Mouse (Mus musculus) heart, postnatal 10 days (tissue): ENCODE results near the gene Scn2b. TPM values are rescaled to one million over a fixed set of nuclear protein-coding genes. Genes with fewer than 3 reads are reported as not detected.

Experiments
- DNase-seq, 2 experiments: peaks; one replicate each; pipeline ENCODE4 v3.0.0; 2021
- intact Hi-C: fragments of 180-260 bp; cut with DNase I; formaldehyde crosslinking; loops from one replicate; pipeline ENCODE4 v1.15.1; 2025
- total RNA-seq, 2 experiments: library from RNA; stranded (reverse); gene quantifications; 2 replicates each; pipeline ENCODE4 v1.2.3; 2021

The Scn2b gene
- total RNA-seq, 2 experiments from 2014 or later: 0.79 to 1.1 TPM

GRCm38 (mm10) chr9:45153361-45153760, 35.8 kb downstream of the Scn2b start:
- no peak for DNase-seq
- intact Hi-C loops: no loop called here

- DNase-seq: no peak
- intact Hi-C loops: no loop called here
Observed at GRCm38 (mm10) chr9:45167903-45168302, 50.3 kb downstream of the Scn2b start.

GRCm38 (mm10) chr9:45170150-45170549, 52.6 kb downstream of the Scn2b start:
- intact Hi-C loops: no loop called here
- no peak for DNase-seq

- intact Hi-C loops: no loop called here
- no peak for DNase-seq
Observed at GRCm38 (mm10) chr9:45171073-45171610, 53.6 kb downstream of the Scn2b start.

- intact Hi-C loops: no loop called here
- no peak for DNase-seq
Observed at GRCm38 (mm10) chr9:45173475-45173874, 55.9 kb downstream of the Scn2b start.

- DNase-seq: no peak
- intact Hi-C loops: no loop called here
Observed at GRCm38 (mm10) chr9:45179282-45179681, 61.7 kb downstream of the Scn2b start.

Other genes starting within 250 kb of the Scn2b start
- gene Kmt2a, start 236.5 kb upstream of the Scn2b start, total RNA-seq: 10 to 100 TPM; 25.0 to 30.3 TPM
- gene Atp5l, start 197.0 kb upstream of the Scn2b start, total RNA-seq: 1,000 to 10,000 TPM; 1,370 to 1,379 TPM
- 10 to 100 TPM; 41.1 to 45.1 TPM for gene Ube4a, start 152.2 kb upstream of the Scn2b start, total RNA-seq
- gene Cd3g, start 137.4 kb upstream of the Scn2b start, total RNA-seq: 1 to 10 TPM; 1.2 to 1.3 TPM
- 1 to 10 TPM in 1 of 2 experiments, under 1 TPM in 1; 0.77 to 1.5 TPM for gene Cd3d, start 136.0 kb upstream of the Scn2b start, total RNA-seq
- gene Cd3e, start 108.2 kb upstream of the Scn2b start, total RNA-seq: 1 to 10 TPM; 2.0 to 2.4 TPM
- 1 to 10 TPM; 1.6 to 2.2 TPM for gene Mpzl2, start 78.0 kb upstream of the Scn2b start, total RNA-seq
- 1 to 10 TPM in 1 of 2 experiments, under 1 TPM in 1; 0.82 to 2.1 TPM for gene Mpzl3, start 62.6 kb upstream of the Scn2b start, total RNA-seq
- gene Jaml, start 38.6 kb upstream of the Scn2b start, total RNA-seq: under 1 TPM; 0.19 to 0.30 TPM
- under 1 TPM; 0.20 to 0.22 TPM for gene Scn4b, start 20.6 kb downstream of the Scn2b start, total RNA-seq
- gene BC049352, start 64.2 kb downstream of the Scn2b start, total RNA-seq: not detected
- not detected for gene Tmprss4, start 86.3 kb downstream of the Scn2b start, total RNA-seq
- 1 to 10 TPM; 1.3 TPM for gene Il10ra, start 151.4 kb downstream of the Scn2b start, total RNA-seq
- gene Tmprss13, start 201.3 kb downstream of the Scn2b start, total RNA-seq: 1 to 10 TPM in 1 of 2 experiments, under 1 TPM in 1; 0.50 to 1.3 TPM